Mouse (Mus musculus): Measurements from ENCODE around the gene Ankrd28. TPM values are rescaled to one million over a fixed set of nuclear protein-coding genes. Genes with fewer than 3 reads are reported as not detected.

The Ankrd28 gene
- polyA plus RNA-seq, 1 experiment = 6.5 TPM

- Histone ChIP-seq H3ac (ENCODE audit: control insufficient read depth, insufficient read length) (no peak overlapping the region), H3K79me2 (ENCODE audit: control insufficient read depth, insufficient read depth) (no peaks in the 10 kb centered on the region), H3K4me2 (ENCODE audit: low read depth) (no peak overlapping the region), H3K36me3 (ENCODE audit: control insufficient read depth, insufficient read depth) (no peaks in the 10 kb centered on the region), H3K4me3 (no peak overlapping the region), H3K27me3 (ENCODE audit: control insufficient read depth, insufficient read depth, insufficient read length) (no peaks in the 10 kb centered on the region)
- TF ChIP-seq CEBPB (IDR thresholded peaks at IDR 0.05; ENCODE audit: insufficient read depth, poor library complexity, severe bottlenecking) = no peak
- TF ChIP-seq TCF12 (IDR thresholded peaks at IDR 0.05; ENCODE audit: insufficient read depth, poor library complexity, severe bottlenecking) = no peak
- TF ChIP-seq REST (IDR thresholded peaks at IDR 0.05; ENCODE audit: insufficient read depth, insufficient read length) = no peak
Observed at GRCm38 (mm10) chr14:31655406-31655805, 175.0 kb downstream of the Ankrd28 start.

DNA sequence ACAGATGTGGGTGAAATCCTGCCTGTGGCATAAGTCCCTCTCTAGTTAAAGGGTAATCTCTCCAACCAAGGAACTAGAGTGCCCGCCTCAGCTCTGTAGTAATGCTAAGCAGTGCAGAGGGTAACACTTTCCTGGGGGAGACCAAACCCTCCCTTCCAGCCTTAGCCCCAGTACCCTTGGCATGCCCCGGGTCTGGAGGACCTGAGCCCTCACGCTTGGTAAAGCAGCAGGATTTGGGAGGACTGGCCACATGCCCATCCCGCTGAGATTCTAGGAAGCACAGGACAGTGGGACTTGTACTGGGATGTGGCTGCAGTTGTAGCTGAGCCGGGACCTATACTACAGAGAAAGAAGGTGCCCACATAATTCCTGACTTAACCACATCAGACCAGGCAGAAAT, 175.6 kb downstream of the Ankrd28 start:
- Histone ChIP-seq H3ac (ENCODE audit: control insufficient read depth, insufficient read length) (no peak overlapping the region), H3K27me3 (ENCODE audit: control insufficient read depth, insufficient read depth, insufficient read length) (no peaks in the 10 kb centered on the region), H3K4me2 (ENCODE audit: low read depth) (no peak overlapping the region), H3K36me3 (ENCODE audit: control insufficient read depth, insufficient read depth) (no peaks in the 10 kb centered on the region), H3K79me2 (ENCODE audit: control insufficient read depth, insufficient read depth) (no peaks in the 10 kb centered on the region), H3K4me3 (no peak overlapping the region)
- TF ChIP-seq TCF12 (IDR thresholded peaks at IDR 0.05; ENCODE audit: insufficient read depth, poor library complexity, severe bottlenecking) (no peak), TCF3 (IDR thresholded peaks at IDR 0.05; ENCODE audit: insufficient read length, low read depth) (no peak), POLR2AphosphoS2 (IDR thresholded peaks at IDR 0.05; ENCODE audit: insufficient read length, low read depth) (no peak), USF1 (IDR thresholded peaks at IDR 0.05; ENCODE audit: low read depth) (no peak), POLR2A (IDR thresholded peaks at IDR 0.05; ENCODE audit: insufficient read length, low read depth) (no peak), E2F4 (IDR thresholded peaks at IDR 0.05; ENCODE audit: insufficient read depth) (no peak)

DNA sequence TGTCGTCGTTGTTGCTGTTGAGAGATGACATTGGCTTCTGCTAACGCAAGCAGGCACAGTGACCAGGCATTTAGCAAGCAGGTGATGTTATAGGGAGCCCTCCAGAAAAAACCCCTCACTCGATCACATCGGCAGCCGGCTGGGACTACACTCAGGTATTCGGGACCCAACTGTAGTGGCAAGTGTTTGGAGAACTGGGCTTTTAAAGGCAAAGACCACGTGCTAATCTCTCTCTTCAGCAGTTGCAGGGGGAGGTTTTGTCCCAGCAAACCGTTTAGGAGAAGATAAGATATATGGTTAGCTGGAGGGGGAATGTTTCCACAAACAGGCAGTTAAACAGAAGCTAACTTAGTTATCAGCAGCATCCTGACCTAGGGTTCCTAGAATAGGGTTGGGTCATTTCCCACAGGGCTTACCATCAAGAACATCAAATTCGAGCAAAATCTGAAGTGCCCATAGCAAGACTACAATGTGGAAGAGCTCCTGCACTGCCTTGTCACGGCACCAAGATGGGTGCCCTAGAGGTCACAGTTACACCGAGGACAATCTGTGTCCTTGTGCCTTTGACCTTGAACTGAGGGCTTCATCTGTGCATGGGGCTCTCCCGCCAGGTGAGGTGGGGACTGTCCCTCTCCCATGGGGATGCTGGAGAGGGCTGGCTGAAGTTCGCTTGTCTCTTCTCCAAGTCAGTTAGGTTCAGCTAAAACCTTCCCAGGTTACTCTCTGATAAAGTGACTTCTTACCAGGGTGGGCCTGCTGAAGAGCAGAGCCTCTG, 177.2 kb downstream of the Ankrd28 start:
- TF ChIP-seq MYOD1 (IDR thresholded peaks at IDR 0.05; ENCODE audit: control insufficient read depth in 1 of 3, insufficient read length in 2 of 3, low read depth in 2 of 3) (no peak), TCF12 (IDR thresholded peaks at IDR 0.05; ENCODE audit: insufficient read depth, poor library complexity, severe bottlenecking) (no peak), CEBPB (IDR thresholded peaks at IDR 0.05; ENCODE audit: insufficient read depth, poor library complexity, severe bottlenecking) (no peak), POLR2A (IDR thresholded peaks at IDR 0.05; ENCODE audit: insufficient read length, low read depth) (no peak)
- H3K27me3 ChIP-seq (ENCODE audit: control insufficient read depth, insufficient read depth, insufficient read length) = no peaks in the 10 kb centered on the region
- H3K4me2 ChIP-seq (ENCODE audit: low read depth) = no peak overlapping the region
- H3K79me2 ChIP-seq (ENCODE audit: control insufficient read depth, insufficient read depth) = no peaks in the 10 kb centered on the region
- no peak overlapping the region for H3ac ChIP-seq (ENCODE audit: control insufficient read depth, insufficient read length)
- H3K36me3 ChIP-seq (ENCODE audit: control insufficient read depth, insufficient read depth) = no peaks in the 10 kb centered on the region
- H3K4me3 ChIP-seq = no peak overlapping the region

GRCm38 (mm10) chr14:31652624-31653023, 177.8 kb downstream of the Ankrd28 start:
- Histone ChIP-seq H3K4me3 (no peak overlapping the region), H3K4me2 (ENCODE audit: low read depth) (no peak overlapping the region), H3ac (ENCODE audit: control insufficient read depth, insufficient read length) (no peak overlapping the region), H3K36me3 (ENCODE audit: control insufficient read depth, insufficient read depth) (no peaks in the 10 kb centered on the region), H3K79me2 (ENCODE audit: control insufficient read depth, insufficient read depth) (no peaks in the 10 kb centered on the region), H3K27me3 (ENCODE audit: control insufficient read depth, insufficient read depth, insufficient read length) (no peaks in the 10 kb centered on the region)
- no peak for TF ChIP-seq MAX (IDR thresholded peaks at IDR 0.05; ENCODE audit: low read depth)
- TF ChIP-seq REST (IDR thresholded peaks at IDR 0.05; ENCODE audit: insufficient read depth, insufficient read length) = no peak
- TF ChIP-seq MYOG (IDR thresholded peaks at IDR 0.05; ENCODE audit: control insufficient read depth in 1 of 3, insufficient read depth in 1 of 3, insufficient read length in 2 of 3, low read depth in 2 of 3) = no peak
- TF ChIP-seq USF1 (IDR thresholded peaks at IDR 0.05; ENCODE audit: low read depth) = no peak
- no peak for TF ChIP-seq CEBPB (IDR thresholded peaks at IDR 0.05; ENCODE audit: insufficient read depth, poor library complexity, severe bottlenecking)
- TF ChIP-seq TCF12 (IDR thresholded peaks at IDR 0.05; ENCODE audit: insufficient read depth, poor library complexity, severe bottlenecking) = no peak
- TF ChIP-seq POLR2A (IDR thresholded peaks at IDR 0.05; ENCODE audit: insufficient read length, low read depth) = no peak
- TF ChIP-seq MYOD1 (IDR thresholded peaks at IDR 0.05; ENCODE audit: control insufficient read depth in 1 of 3, insufficient read length in 2 of 3, low read depth in 2 of 3) = no peak
- no peak for TF ChIP-seq TCF3 (IDR thresholded peaks at IDR 0.05; ENCODE audit: insufficient read length, low read depth)
- TF ChIP-seq SRF (IDR thresholded peaks at IDR 0.05; ENCODE audit: control insufficient read depth, insufficient read length, low read depth) = no peak
- no peak for TF ChIP-seq POLR2AphosphoS2 (IDR thresholded peaks at IDR 0.05; ENCODE audit: insufficient read length, low read depth)

- Histone ChIP-seq H3K27me3 (ENCODE audit: control insufficient read depth, insufficient read depth, insufficient read length) (no peaks in the 10 kb centered on the region), H3K36me3 (ENCODE audit: control insufficient read depth, insufficient read depth) (no peaks in the 10 kb centered on the region), H3K79me2 (ENCODE audit: control insufficient read depth, insufficient read depth) (no peaks in the 10 kb centered on the region), H3K4me2 (ENCODE audit: low read depth) (no peak overlapping the region), H3K4me3 (no peak overlapping the region), H3ac (ENCODE audit: control insufficient read depth, insufficient read length) (no peak overlapping the region)
- TF ChIP-seq CEBPB (IDR thresholded peaks at IDR 0.05; ENCODE audit: insufficient read depth, poor library complexity, severe bottlenecking) = no peak
- TF ChIP-seq MYOD1 (IDR thresholded peaks at IDR 0.05; ENCODE audit: control insufficient read depth in 1 of 3, insufficient read length in 2 of 3, low read depth in 2 of 3) = no peak
- no peak for TF ChIP-seq SRF (IDR thresholded peaks at IDR 0.05; ENCODE audit: control insufficient read depth, insufficient read length, low read depth)
- TF ChIP-seq E2F4 (IDR thresholded peaks at IDR 0.05; ENCODE audit: insufficient read depth) = no peak
- TF ChIP-seq REST (IDR thresholded peaks at IDR 0.05; ENCODE audit: insufficient read depth, insufficient read length) = no peak
- no peak for TF ChIP-seq USF1 (IDR thresholded peaks at IDR 0.05; ENCODE audit: low read depth)
- no peak for TF ChIP-seq TCF3 (IDR thresholded peaks at IDR 0.05; ENCODE audit: insufficient read length, low read depth)
- TF ChIP-seq MYOG (IDR thresholded peaks at IDR 0.05; ENCODE audit: control insufficient read depth in 1 of 3, insufficient read depth in 1 of 3, insufficient read length in 2 of 3, low read depth in 2 of 3) = no peak
- TF ChIP-seq POLR2AphosphoS2 (IDR thresholded peaks at IDR 0.05; ENCODE audit: insufficient read length, low read depth) = no peak
- no peak for TF ChIP-seq POLR2A (IDR thresholded peaks at IDR 0.05; ENCODE audit: insufficient read length, low read depth)
- no peak for TF ChIP-seq TCF12 (IDR thresholded peaks at IDR 0.05; ENCODE audit: insufficient read depth, poor library complexity, severe bottlenecking)
- TF ChIP-seq MAX (IDR thresholded peaks at IDR 0.05; ENCODE audit: low read depth) = no peak
Observed at GRCm38 (mm10) chr14:31652106-31652505, 178.3 kb downstream of the Ankrd28 start.

Measured in myocyte (in vitro differentiated cells).